Mouse (Mus musculus) right cerebral cortex, postnatal 25 days (tissue): ENCODE measurements at regions not wholly inside any gene's neighbourhood (a gene's known extent, or its start where the extent isn't known, plus 50 kb on each side); places are given as distances from the start of the nearest gene placed in this dataset.

Source experiments
- DNase-seq: peaks from one replicate; pipeline ENCODE4 v3.0.0; 2022

- no peak for DNase-seq
Measured at GRCm38 (mm10) chr11:38618707-38619106, 1382.9 kb upstream of the Tenm2 start.

- peak; percentile 7 for DNase-seq
Measured at GRCm38 (mm10) chr11:38600971-38601370, 1365.2 kb upstream of the Tenm2 start.

- no peak for DNase-seq
Measured at GRCm38 (mm10) chr11:38568515-38568914, 1332.8 kb upstream of the Tenm2 start.

- no peak for DNase-seq
Measured at GRCm38 (mm10) chr11:38543893-38544292, 1308.1 kb upstream of the Tenm2 start.

- DNase-seq: no peak
Measured at GRCm38 (mm10) chr11:38540097-38540496, 1304.3 kb upstream of the Tenm2 start.

GRCm38 (mm10) chr11:38532282-38532681 is 1296.5 kb upstream of the Tenm2 start:
- no peak for DNase-seq

- DNase-seq: no peak
Measured at GRCm38 (mm10) chr11:38509676-38510075, 1273.9 kb upstream of the Tenm2 start.

- DNase-seq: no peak
Measured at GRCm38 (mm10) chr11:38464239-38464596, 1228.5 kb upstream of the Tenm2 start.

GRCm38 (mm10) chr11:38463568-38464238 is 1227.9 kb upstream of the Tenm2 start:
- DNase-seq: no peak

GRCm38 (mm10) chr11:38443291-38443690 is 1207.5 kb upstream of the Tenm2 start:
- DNase-seq: no peak

- peak; percentile 7 for DNase-seq
Measured at GRCm38 (mm10) chr11:38410302-38410701, 1174.5 kb upstream of the Tenm2 start.

- DNase-seq: no peak
Measured at GRCm38 (mm10) chr11:38397771-38398170, 1162.0 kb upstream of the Tenm2 start.

GRCm38 (mm10) chr11:38386958-38387357 is 1151.2 kb upstream of the Tenm2 start:
- DNase-seq: no peak

- no peak for DNase-seq
Measured at GRCm38 (mm10) chr11:38346442-38346841, 1110.7 kb upstream of the Tenm2 start.

GRCm38 (mm10) chr11:38335411-38335810 is 1099.6 kb upstream of the Tenm2 start:
- DNase-seq: no peak

- DNase-seq: no peak
Measured at GRCm38 (mm10) chr11:38297693-38298092, 1061.9 kb upstream of the Tenm2 start.

- no peak for DNase-seq
Measured at GRCm38 (mm10) chr11:38291289-38291688, 1055.5 kb upstream of the Tenm2 start.

GRCm38 (mm10) chr11:38280961-38281360 is 1045.2 kb upstream of the Tenm2 start:
- DNase-seq: no peak
